Mouse (Mus musculus) heart, postnatal 14 days (tissue): ENCODE data around the gene Rnf6. TPM values are rescaled to one million over a fixed set of nuclear protein-coding genes. Genes with fewer than 3 reads are reported as not detected.

Source experiments
- DNase-seq, 2 experiments: peaks; one replicate each; pipeline ENCODE4 v3.0.0; 2021 to 2022
- intact Hi-C: fragments of 180-260 bp; cut with DNase I; formaldehyde crosslinking; loops from one replicate; pipeline ENCODE4 v1.15.1; 2025
- long read RNA-seq, 2 experiments: library from polyadenylated mRNA; stranded (forward); transcript quantifications; one replicate each; pipeline ENCODE4 v2.0.0; 2021
- total RNA-seq, 2 experiments: library from RNA; stranded (reverse); gene quantifications; 2 replicates each; pipeline ENCODE4 v1.2.3; 2021

Gene Rnf6
- total RNA-seq = 10 to 100 TPM; 42.1 to 42.3 TPM
- long read RNA-seq, experiment 1, transcript Rnf6-206 (5 exons, 3,452 nt) = major isoform, 44 of 73 reads
- long read RNA-seq, experiment 1, transcript Rnf6-201 (5 exons, 2,388 nt) = minor isoform, 8 of 73 reads
- long read RNA-seq, experiment 1, partial matches to known transcripts = 14 of 73 reads
- long read RNA-seq, experiment 1, other reads (novel, unspliced or antisense) = 4 of 73 reads
- long read RNA-seq, experiment 2, transcript Rnf6-206 (5 exons, 3,452 nt) = major isoform, 41 of 59 reads
- long read RNA-seq, experiment 2, partial matches to known transcripts = 10 of 59 reads
- long read RNA-seq, experiment 2, other reads (novel, unspliced or antisense) = 5 of 59 reads

DNA sequence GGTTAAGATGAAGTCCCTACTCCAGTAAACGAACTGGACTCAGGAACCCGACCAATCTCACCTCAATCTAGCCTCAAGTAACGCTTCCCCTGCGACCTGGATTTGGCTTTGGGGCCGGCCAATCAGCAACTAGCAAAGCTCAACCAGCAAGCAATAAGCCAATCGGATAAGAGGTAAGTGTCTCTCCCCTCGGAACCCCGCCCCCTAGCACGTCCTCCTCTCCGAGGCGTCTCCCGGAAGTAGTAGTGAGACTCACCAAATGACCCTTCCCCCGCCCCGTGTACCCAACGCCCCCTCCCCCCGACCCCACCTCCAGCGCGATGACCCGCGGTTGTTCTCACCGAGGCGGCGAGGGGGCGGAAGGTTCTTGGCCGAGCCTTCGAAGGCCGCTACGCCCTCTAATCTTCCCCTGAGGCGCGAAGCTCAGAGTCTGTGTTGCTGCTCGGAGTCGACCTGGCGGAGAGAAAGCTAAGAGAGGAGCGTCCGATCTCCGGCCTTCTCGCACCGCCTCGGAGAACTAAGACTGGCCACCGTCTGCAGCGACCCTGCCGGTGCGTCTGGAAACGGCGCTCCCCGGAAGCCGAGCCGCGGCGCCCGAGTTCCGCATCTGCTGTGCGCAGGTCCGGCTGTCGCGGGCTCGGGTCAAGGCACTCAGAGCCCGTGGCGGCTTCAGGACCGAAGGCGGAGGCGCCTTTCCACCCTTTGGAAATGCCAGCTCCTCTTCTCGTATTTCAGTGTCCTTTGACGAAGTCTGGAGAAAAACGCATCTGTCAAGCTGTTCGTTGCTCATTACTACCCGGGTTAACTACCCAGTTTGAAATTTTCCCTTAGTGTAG, at the start of gene Rnf6:
Gene Rnf6, minus strand, starts transcription at position 677 of the 836 bp plus-strand sequence.
- DNase-seq = peak; percentile 91
- intact Hi-C loops = no loop called here

DNA sequence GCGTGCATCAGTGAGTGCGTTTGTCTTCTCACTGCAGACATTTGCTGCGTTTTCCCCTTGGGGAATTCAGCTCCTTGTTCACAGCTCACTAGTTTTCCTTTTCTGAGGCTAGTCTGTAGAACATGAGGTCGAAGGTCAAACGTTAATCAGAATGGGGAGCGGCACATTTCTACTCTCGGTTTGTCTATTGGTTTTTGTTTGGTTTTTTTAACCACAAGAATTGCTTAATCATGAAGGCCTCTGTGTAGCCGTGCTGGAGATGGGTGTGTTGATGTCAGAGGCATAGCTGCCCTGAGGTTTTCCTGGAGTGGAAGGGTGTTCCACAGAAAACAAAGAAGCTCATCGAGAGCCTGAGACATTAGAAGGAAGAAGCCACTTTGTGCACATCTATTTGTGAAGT, 49.2 kb upstream of the Rnf6 start:
- intact Hi-C loops = no loop called here
- no peak for DNase-seq

DNA sequence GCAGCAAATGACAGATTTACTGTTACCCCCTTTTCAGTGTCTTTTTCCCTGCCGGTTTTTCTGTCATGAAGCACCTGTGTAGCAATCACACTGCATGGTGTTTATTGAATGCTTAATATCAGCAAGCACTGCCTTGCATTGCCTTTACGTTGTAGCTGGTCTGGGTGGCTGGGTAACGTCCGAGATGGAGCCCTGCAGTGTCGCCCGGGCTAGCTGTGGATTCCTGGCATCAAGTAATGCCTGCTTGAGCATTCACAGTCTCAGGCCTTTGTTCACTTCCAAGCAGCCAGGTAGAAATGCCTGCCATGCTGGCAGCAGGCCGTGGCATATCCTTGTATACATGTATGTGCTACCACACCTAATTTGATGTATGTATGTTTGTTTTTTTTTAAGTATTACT, 46.4 kb upstream of the Rnf6 start:
- intact Hi-C loops = no loop called here
- DNase-seq = no peak

DNA sequence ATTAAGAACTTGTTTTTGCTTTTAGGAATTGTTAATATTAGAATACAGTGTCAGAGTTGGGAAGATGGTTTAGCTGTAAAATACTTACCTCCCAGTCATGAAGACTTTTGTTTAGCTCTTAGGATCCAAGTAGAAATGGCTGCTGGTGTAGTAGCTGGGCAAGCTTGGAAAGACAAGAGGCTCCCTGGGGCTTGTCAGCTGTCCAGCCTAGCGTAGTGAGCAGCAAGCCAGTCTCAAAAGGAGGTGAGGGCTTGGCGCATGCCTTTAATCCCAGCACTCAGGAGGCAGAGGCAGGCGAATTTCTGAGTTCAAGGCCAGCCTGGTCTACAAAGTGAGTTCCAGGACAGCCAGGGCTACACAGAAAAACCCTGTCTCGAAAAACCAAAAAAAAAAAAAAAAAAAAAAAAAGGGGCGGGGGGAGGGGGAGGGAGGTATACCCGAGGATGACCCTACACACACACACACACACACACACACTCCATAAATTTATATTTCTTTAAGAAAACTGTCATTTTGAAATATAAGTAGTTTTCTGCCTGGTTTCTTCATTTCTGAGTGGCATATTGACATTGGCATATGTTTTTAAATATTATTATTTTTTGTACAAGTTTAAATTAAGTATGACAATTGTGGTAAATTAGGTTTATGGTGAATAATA, 44.7 kb upstream of the Rnf6 start:
- intact Hi-C loops = no loop called here
- no peak for DNase-seq

DNA sequence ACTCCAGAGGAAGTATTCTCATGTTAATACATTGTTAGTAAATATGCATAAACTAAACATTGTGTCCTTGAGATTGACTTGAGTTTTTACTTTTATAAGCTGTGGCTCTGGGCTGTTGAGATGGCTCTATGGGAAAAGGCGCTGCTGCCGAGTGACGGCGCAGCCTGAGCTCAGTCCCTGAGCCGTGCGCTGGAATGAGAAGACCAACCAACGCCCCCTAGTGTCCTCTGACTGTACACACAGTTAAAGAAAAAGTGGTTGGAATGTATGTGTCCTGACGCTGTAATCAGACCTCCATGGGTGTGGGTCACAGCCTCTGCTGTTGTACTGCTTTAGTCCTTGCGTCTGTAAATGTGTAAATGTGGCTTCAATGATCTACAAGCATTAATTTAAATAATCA, 38.6 kb upstream of the Rnf6 start:
- DNase-seq = no peak
- intact Hi-C loops = no loop called here

DNA sequence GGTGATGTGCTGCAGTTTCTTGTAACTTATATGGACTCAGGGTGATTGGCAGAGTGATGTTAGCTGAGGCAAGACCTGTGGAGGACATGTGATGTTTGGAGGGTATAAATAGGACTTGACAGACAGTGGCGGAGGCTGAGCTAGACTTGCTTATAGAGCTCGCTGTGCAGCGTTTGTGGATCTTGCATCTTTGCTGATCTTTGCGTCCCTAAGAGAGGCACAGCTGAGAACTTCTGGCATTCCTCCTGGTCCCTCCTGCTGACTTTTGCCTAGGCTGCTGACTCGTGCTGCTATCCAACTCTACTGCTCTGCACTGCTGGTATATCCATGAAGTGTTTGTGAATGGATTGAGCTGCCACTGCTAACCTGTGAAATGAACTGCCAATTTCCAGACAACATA, 32.3 kb upstream of the Rnf6 start:
- no peak for DNase-seq
- intact Hi-C loops = no loop called here

DNA sequence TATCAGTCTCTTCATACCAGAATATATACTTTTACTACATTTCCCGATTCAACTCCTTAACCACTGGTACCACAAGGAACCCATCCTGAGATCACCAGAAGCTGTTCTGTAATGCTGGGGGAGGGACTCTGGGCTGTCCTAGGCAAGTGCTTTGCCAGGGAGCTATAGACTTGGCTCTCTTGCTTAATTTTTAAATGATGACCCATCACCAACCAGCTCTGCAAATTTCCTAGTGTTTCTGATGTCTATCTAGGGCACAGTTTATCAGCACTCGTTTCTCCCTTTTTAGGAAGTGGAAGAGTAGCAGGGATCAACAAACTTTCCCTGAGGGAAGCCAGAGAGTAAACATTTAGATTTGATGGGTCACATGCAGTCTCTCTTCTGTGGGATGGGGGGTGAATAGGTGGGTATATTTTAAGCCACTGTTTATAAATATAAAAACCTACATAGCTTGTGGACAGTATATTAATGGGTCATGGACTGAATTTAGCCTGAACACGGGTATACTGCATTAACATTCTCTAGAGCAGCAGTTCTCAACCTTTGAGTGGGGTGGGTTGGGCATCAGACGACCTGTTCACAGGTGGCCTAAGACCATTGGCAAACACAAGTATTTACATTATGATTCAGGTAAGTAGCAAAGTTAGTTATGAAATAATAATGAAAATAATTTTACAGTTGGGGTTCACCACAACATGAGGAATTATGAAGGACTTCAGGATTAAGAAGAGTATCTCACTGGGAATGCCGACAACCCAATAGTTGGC, 30.5 kb upstream of the Rnf6 start:
- no peak for DNase-seq
- intact Hi-C loops = no loop called here

DNA sequence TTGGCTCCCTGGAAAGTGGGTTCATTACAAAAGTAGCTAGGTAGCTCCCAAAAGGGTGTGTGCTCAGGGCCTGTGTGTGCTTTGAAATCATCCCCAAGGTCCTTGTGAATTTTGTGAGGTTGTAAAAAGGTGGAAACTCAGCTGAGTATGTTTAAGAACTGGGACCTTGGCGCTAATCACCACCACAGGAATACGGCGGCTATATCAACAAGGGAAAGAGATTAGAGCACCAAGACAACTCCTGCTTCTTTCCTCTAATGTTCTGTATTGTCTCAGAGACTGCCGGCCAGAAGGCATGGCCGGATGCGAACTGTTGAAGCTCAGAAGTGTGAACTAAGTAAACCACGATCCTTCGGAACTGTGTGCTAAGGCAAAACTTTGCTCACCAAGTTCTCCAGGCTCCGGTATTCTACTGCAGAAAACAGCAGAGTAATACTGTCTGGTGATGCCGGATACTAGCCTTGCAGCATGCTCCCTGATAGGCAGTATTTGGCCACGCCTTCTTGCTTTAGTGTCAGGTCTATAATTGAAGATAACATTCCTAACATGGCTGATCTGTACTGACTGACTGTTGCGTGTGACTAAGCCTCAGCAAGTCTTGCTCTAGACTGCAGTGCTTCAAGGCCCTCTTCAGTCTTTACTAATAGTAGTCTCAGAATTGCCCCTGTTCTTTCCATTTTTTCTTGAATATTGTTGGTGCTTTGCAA, 29.2 kb upstream of the Rnf6 start:
- intact Hi-C loops = no loop called here
- no peak for DNase-seq

DNA sequence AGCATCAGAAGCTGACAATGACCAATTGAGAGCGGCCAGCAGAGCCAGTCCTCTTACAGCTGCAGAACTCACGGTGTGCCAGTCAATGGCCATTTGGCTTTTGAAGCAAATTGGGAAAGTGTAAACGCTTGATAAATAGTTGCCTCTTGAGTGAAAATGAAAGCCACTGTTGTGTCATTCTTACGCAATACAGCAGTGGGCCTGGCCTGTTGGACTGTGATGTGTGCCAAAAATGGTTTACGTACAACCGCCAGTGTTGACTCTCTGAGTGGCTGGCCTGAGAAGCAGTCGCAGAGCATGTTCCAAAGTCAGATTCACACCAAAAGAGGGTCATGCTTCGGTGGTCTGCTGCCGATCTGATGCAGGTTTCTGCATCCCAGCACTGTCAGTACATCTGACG, 27.4 kb upstream of the Rnf6 start:
- DNase-seq = no peak
- intact Hi-C loops = no loop called here

DNA sequence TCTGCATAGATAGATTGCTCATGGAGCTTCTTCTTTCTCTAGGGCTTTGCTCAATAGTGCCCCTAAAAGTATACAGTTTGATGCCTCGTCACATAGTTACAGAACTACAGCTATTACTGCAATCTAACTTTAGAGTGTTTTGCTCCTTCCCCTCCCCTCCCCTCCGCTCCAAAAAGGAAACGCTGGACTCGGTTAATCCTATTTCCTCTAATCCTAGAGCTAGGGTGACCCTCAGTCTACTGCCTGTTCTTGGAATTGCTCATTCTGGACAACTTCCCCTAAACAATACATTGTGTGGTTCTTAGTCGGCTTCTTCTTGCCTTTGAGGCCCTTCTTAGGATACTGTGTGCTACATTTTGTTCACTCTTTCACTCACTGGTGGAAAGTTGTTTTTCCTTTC, 26.4 kb upstream of the Rnf6 start:
- DNase-seq = no peak
- intact Hi-C loops = no loop called here

DNA sequence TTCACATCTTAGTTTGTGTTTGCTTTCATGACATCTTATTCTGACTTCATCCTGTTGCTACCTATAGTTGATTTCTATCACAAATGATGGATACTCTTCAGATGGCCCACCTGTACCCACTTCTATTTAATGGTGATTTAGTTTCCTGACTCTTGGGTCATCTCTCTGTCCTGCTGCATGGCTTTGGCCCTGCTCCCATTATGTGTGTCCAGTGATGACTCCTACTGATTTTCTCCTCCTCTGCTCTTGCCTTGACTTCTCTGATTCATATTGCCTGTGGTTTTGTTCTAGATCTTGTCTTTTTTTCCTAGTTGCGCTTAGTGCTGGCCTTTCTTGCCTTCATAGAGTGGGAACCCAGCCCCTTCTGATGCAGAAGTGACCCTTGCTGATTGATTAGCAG, 25.0 kb upstream of the Rnf6 start:
- intact Hi-C loops = no loop called here
- no peak for DNase-seq

DNA sequence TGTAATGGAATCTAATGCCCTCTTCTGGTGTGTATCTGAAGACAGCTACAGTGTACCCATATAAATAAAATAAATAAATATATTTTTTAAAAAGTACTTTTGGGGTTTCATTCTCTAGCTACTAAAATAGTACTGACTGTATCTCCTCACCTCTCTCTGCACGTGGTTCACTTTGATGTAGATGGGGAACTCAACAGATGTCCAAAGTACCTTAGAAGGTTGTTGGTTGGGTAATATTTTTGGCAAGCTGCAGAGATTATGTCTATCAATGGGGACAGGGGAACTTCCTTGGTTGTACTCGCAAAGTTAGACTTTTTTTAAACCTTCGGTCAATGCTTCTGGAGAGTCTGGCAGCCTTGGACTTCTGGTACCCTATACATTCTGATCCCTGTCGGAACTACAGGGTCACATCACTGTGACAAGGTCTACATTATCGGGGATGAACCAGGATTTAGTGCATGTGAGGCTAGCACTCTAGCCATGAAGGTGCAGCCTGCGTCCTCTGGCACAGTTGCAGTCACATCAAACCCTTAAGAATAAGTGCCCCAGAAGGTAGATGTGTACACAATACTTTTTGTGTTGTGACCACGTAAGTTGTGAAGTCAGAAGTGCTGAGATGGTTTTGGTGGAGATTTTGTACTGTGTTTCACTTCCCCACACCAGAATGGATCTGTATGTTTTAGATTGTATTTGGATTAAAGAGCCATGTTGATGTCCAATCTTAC, 24.5 kb upstream of the Rnf6 start:
- intact Hi-C loops = no loop called here
- no peak for DNase-seq

DNA sequence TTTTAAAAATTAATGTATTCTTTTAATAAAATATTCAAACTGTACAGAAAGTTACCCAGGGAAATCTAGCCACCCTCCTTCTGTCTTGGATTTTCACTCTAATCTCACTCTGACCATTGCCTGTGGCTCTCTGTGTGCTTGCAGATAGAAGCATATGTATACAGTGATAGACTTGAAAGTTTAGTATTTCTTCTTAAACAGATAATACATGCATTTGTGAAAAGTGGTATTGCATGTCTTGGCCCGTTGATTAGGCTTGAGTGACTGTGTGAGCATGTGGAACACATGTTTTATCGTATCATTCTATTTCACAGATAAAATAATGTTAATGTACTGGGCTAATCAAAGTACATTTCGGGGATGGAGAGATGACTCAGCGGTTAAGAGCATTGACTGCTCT, 23.8 kb upstream of the Rnf6 start:
- intact Hi-C loops = no loop called here
- no peak for DNase-seq

DNA sequence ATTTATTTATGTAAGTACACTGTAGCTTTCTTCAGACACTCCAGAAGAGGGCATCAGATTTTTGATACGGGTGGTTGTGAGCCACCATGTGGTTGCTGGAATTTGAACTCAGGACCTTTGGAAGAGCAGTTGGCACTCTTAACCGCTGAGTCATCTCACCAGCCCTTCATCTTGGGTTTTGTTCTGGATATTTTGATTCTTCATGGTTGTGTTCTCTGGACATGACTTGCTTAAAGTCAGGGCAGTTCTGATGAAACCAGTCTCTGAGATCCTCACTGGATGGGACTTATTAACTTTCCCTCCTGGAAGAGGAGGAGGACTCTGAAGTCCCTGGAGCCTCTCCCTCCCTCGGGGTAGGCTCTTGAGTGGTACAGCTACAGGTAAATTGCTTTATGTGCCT, 19.8 kb upstream of the Rnf6 start:
- no peak for DNase-seq
- intact Hi-C loops = no loop called here

DNA sequence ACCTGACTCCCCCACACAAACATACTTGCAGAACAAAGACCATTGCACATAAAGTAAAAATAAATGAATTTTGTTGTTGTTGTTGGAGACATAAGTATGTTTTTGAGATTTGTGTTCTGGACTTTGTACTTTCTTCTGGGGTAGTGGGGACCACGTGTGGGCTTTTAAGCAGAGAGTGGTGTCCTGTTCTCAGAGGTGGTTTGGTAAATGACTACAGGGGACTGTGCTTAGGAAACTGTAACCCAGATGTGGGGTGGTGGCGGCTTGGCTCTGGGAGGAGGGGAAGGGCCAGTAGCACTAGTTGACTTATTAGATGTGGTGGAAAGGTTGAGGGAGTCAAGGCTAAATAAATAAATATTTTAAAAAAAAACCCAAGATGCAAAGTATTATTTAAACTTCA, 19.4 kb upstream of the Rnf6 start:
- intact Hi-C loops = no loop called here
- DNase-seq = no peak

DNA sequence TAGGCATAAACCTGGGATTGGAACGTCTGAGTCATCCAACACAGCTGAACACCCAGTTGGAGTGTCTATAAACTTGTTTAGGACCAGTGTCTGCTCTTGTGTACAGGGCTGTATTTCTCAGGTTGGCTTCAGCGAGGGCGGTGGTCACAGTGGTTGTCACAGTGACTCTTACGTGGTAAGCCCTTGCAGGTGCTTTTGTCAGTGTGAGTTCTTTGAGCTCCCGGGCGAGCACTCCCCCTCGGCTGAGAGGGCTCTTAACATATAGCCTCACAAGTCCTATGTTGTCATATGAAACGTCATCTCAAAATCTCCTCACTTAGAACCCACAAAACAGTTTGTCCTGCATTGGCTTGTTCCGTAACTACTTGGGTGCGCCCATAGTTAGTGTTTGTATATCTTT, 16.9 kb upstream of the Rnf6 start:
- intact Hi-C loops = loop anchor here (10.0 kb wide), 1 partner anchor 47 kb away; no protein-coding TSS in a partner anchor
- no peak for DNase-seq

DNA sequence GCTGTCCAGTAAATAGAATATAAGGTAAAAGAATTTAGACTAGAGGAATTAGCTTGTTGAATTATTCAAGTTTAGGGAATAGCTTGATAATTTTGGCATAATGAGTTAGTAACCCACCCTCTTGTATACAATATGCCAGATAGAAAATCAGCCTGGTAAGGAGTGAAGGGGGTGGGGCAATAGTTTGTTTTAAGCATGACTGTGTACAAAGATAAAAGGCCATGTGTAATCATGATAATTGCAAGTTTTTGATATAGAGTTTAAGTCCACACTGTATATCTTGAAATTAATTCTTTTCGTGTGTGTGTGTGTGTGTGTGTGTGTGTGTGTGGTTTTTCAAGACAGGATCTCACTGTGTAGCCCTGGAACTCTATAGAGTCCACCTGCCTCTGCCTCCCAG, 13.0 kb upstream of the Rnf6 start:
- intact Hi-C loops = loop anchor here (10.0 kb wide), 1 partner anchor 50 kb away; no protein-coding TSS in a partner anchor
- no peak for DNase-seq

DNA sequence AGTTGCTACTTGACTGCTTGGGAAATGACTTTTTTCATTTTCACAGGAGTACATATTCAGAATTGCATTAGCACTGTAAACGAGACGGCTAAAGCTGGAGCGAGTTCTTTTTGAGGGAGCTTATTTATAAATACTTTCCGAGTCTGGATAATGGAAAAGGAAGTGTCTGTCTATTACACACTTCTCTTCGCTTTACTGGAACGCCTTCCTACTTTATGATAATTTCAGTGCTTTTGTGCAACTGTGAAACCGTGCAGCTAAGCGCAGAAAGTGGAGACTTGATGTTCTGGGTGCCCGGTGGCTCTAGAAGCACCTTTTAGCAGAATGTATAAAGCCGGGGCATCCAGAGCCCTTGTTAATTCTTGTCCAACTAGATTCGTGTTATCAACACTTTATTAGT, 11.5 kb upstream of the Rnf6 start:
- intact Hi-C loops = loop anchor here (10.0 kb wide), 1 partner anchor 52 kb away; no protein-coding TSS in a partner anchor
- no peak for DNase-seq

DNA sequence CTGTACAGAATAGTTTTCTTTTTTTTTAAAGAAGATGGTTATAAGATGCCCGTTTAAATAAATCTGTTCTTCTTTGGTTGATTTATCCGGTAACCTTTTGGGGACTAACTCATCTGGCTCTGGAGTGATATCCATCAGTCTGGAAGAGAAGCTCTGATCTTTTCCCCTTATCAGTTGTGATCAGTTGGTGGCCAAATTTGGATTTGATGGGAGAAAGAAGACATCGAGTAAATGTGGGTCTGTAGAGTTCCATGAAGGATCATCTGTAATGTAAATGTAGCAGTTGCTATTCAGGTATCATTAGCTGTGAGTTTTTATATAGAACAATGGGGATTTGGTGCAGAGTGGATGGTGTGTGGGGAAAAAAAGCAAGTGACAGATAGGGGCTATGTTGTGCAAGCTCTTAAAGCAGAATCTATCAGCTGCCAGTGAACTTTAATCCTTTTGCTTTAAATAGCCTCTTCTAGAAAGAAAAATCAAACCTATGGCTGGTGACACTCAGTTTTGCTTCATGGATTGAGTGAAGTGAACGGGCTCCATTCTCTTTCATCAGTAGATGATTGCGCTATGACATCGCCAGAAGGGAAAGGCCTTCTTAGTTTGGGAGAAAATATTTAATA, 10.8 kb upstream of the Rnf6 start:
- no peak for DNase-seq
- intact Hi-C loops = loop anchor here (10.0 kb wide), 1 partner anchor 53 kb away; no protein-coding TSS in a partner anchor
